Mouse (Mus musculus): Measurements from ENCODE around the gene Accsl. TPM values are rescaled to one million over a fixed set of nuclear protein-coding genes. Genes with fewer than 3 reads are reported as not detected.

Accsl gene
- polyA plus RNA-seq (2015; fragmentation: Nextera tagmentation; extraction: Ambion mirVana), result not detected in 2 replicates

DNA sequence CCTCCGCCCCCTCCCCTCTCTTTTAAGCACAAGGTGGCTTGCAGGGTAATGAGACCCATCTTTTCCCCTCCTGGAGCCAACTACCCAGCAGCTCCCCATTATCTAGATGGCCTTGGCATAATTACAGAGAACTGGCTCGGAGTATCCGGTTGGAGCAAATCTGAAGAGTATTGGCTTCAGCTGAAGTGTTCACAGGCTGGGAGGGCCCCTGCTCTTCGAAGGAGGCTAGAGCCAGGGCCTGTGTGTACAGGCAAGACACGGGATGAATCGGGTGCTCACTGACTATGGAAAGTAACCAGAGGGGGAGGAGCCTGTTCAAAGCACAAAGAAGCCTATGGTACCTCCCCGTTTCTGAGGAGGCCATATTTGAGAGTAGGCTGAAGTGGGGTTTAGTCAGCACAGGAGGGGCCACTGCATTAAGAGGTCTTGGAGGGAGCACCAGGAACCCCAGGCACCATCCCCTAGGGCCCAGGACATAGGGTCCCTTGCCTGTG is at the start of gene Accsl:
Gene Accsl, minus strand, starts transcription at position 51 of the 494 bp plus-strand sequence.
- ATAC-seq (ENCODE audit: low read depth), result no peak
- no peak within 1 kb of the TSS for H3K4me3 ChIP-seq (ENCODE audit: low read depth, low read length)
- no peak within 1 kb of the TSS for H3K9ac ChIP-seq (ENCODE audit: low read depth, low read length)
- no peak within 1 kb of the TSS for H3K4me2 ChIP-seq (ENCODE audit: low read depth, low read length)
- WGBS (ENCODE audit: insufficient replicate concordance), result 50% methylated on average over 7 of the region's 7 CpGs
- H3K27ac ChIP-seq (ENCODE audit: low read length), result no peak within 1 kb of the TSS
- H3K4me1 ChIP-seq (ENCODE audit: control insufficient read depth, low read depth, low read length), result no peaks in the 10 kb centered on the region; the same call in 1 of the 2 replicates
- no peaks in the 10 kb centered on the region for H3K36me3 ChIP-seq (ENCODE audit: control insufficient read depth, insufficient read depth)
- no peaks in the 10 kb centered on the region for H3K27me3 ChIP-seq (ENCODE audit: control insufficient read depth, insufficient read depth, low read depth, low read length)
- H3K9me3 ChIP-seq (replicated peaks; ENCODE audit: control insufficient read depth, low read length), result no peaks in the 10 kb centered on the region

DNA sequence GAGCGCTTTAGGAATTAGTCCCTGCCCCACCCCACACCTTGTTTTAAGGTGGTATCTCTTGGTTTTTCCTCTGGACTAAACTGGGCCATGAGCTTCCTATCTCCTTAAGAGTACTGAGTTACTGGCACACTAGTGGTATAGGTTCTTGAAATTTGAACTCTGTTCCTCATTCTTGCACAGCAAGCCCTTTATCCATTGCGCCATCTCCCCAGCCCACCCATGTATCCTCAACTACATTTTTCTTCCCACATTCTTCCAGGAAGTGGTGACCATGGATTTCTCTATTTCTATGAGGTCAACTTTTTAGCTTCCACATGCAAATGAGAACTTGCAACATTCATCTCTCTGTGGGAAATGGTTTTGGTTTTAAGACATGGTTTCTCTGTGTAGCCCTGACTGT is 44.6 kb upstream of the Accsl start:
- Histone ChIP-seq H3K9ac (ENCODE audit: low read depth, low read length) (no peak overlapping the region), H3K9me3 (replicated peaks; ENCODE audit: control insufficient read depth, low read length) (no peaks in the 10 kb centered on the region)
- no peak for ATAC-seq (ENCODE audit: low read depth)

DNA sequence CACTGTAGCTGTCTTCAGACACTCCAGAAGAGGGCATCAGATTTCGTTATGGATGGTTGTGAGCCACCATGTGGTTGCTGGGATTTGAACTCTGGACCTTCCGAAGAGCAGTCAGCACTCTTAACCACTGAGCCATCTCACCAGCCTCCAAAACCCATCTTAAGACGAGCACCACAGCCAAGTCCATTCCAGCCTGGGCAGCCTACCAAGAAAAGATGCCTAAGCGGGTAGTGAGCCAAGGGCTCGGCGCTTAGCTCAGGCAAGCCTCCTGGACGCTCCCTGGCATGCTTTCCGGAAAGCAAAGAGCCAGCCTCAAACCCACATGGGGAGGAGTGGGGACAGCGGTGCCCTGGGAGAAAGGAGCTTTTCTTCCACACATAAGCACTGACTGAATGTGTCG is 43.0 kb upstream of the Accsl start:
- H3K9ac ChIP-seq (ENCODE audit: low read depth, low read length), result no peak overlapping the region
- ATAC-seq (ENCODE audit: low read depth), result no peak
- 63% methylated on average over 10 of the region's 10 CpGs for WGBS (ENCODE audit: insufficient replicate concordance)
- no peak overlapping the region for H3K4me3 ChIP-seq (ENCODE audit: low read depth, low read length)
- H3K36me3 ChIP-seq (ENCODE audit: control insufficient read depth, insufficient read depth), result no peaks in the 10 kb centered on the region
- no peak overlapping the region for H3K4me2 ChIP-seq (ENCODE audit: low read depth, low read length)
- no peaks in the 10 kb centered on the region for H3K9me3 ChIP-seq (replicated peaks; ENCODE audit: control insufficient read depth, low read length)
- no peak overlapping the region for H3K27ac ChIP-seq (ENCODE audit: low read length)
- H3K4me1 ChIP-seq (ENCODE audit: control insufficient read depth, low read depth, low read length), result no peaks in the 10 kb centered on the region
- no peaks in the 10 kb centered on the region for H3K27me3 ChIP-seq (ENCODE audit: control insufficient read depth, insufficient read depth, low read depth, low read length)

More for the DNA sequence above, 44.6 kb upstream of the Accsl start:
- no peaks in the 10 kb centered on the region for H3K36me3 ChIP-seq (ENCODE audit: control insufficient read depth, insufficient read depth)
- no peaks in the 10 kb centered on the region for H3K27me3 ChIP-seq (ENCODE audit: control insufficient read depth, insufficient read depth, low read depth, low read length)
- no peak overlapping the region for H3K27ac ChIP-seq (ENCODE audit: low read length)
- H3K4me2 ChIP-seq (ENCODE audit: low read depth, low read length), result no peak overlapping the region
- H3K4me1 ChIP-seq (ENCODE audit: control insufficient read depth, low read depth, low read length), result no peaks in the 10 kb centered on the region
- WGBS (ENCODE audit: insufficient replicate concordance), result 65% methylated on average over 2 of the region's 2 CpGs
- no peak overlapping the region for H3K4me3 ChIP-seq (ENCODE audit: low read depth, low read length)

DNA sequence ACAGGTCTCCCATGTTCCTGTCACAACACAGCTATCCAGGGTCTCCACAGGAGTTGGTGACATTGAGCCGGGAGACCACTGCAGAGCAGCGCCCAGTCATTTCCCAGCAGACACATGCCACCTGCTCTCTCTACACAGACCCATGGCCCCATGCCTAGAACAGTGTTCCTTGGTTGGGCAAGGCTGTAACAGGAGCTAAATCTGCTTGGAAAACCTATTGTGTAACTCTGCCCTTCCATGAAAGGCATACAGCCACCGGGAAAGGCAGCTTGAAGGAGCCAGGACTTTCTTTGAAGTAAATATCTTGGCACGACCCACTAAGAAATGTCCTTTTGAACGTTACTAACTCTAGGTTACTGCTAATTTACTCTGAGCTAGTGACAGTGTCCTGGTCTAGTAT is 40.8 kb upstream of the Accsl start:
- WGBS (ENCODE audit: insufficient replicate concordance), result 63% methylated on average over 5 of the region's 5 CpGs
- Histone ChIP-seq H3K27me3 (ENCODE audit: control insufficient read depth, insufficient read depth, low read depth, low read length) (no peaks in the 10 kb centered on the region), H3K27ac (ENCODE audit: low read length) (no peak overlapping the region), H3K4me2 (ENCODE audit: low read depth, low read length) (no peak overlapping the region), H3K9me3 (replicated peaks; ENCODE audit: control insufficient read depth, low read length) (no peaks in the 10 kb centered on the region), H3K36me3 (ENCODE audit: control insufficient read depth, insufficient read depth) (no peaks in the 10 kb centered on the region), H3K4me3 (ENCODE audit: low read depth, low read length) (no peak overlapping the region), H3K4me1 (ENCODE audit: control insufficient read depth, low read depth, low read length) (no peaks in the 10 kb centered on the region), H3K9ac (ENCODE audit: low read depth, low read length) (no peak overlapping the region)
- no peak for ATAC-seq (ENCODE audit: low read depth)

DNA sequence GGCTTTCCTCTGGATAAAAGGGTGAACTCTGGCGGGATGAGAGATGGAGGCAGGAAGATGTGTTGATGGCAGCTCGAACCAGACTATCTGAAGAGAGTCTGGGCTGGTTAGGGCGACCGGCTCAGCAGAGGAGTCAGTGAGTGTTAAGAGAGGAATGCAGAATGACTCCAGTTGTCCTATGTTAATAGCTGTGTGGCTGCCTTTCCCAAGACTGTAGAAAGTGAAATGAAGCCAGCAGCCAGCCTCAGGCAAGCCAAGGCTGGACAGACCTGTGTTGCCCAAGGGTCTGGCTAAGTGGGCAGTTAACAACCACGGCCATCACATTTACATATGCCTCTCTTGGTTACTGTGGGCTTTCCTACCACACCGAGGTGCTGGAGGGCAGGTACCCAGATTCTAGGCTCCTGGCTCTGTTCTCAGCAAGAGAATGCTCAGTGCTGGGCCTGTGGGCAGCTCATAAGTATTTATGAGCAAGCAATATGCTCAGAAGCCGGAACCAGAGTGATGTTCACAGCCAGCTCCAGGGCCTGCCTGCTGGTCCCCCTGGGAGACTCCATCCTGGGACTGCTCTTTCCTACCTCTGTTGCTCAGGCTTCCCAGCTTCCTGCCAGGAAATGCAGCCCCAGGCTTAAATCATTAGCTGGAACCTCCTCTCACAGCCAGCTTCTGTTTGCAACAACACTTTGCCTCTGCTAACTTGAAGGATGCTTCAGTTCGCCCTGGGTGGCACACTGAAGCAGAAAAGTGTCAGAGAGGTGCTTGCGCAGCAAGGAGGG is 38.8 kb upstream of the Accsl start:
- H3K4me1 ChIP-seq (ENCODE audit: control insufficient read depth, low read depth, low read length), result no peaks in the 10 kb centered on the region

DNA sequence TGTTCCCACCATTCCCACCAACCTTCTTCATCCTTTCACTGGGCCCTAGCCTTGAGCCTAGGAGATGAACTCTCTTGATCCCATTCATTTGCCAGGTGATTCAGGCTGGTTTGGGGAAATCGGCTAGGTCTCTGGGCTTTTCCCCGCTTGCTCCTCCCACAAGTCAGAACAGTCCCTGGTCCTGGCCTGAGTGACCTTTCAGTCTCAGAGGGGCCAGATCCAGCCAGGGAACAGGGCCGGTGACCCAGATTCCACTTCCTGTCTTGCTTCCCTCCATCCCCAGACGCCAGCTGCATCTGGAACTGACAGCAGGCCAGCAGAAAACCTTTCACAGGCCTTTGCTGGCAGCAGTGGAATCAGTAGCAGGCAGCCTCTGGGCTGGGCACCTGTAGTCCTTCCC is 37.4 kb upstream of the Accsl start:
- H3K4me2 ChIP-seq (ENCODE audit: low read depth, low read length), result no peak overlapping the region
- no peaks in the 10 kb centered on the region for H3K9me3 ChIP-seq (replicated peaks; ENCODE audit: control insufficient read depth, low read length)
- H3K27me3 ChIP-seq (ENCODE audit: control insufficient read depth, insufficient read depth, low read depth, low read length), result no peaks in the 10 kb centered on the region
- no peaks in the 10 kb centered on the region for H3K4me1 ChIP-seq (ENCODE audit: control insufficient read depth, low read depth, low read length)
- ATAC-seq (ENCODE audit: low read depth), result no peak
- H3K4me3 ChIP-seq (ENCODE audit: low read depth, low read length), result no peak overlapping the region
- 36% methylated on average over 4 of the region's 4 CpGs for WGBS (ENCODE audit: insufficient replicate concordance)
- H3K9ac ChIP-seq (ENCODE audit: low read depth, low read length), result no peak overlapping the region
- no peak overlapping the region for H3K27ac ChIP-seq (ENCODE audit: low read length)
- H3K36me3 ChIP-seq (ENCODE audit: control insufficient read depth, insufficient read depth), result no peaks in the 10 kb centered on the region

More for the DNA sequence above, 38.8 kb upstream of the Accsl start:
- 54% methylated on average over 9 of the region's 9 CpGs for WGBS (ENCODE audit: insufficient replicate concordance)
- H3K4me3 ChIP-seq (ENCODE audit: low read depth, low read length), result no peak overlapping the region
- no peaks in the 10 kb centered on the region for H3K27me3 ChIP-seq (ENCODE audit: control insufficient read depth, insufficient read depth, low read depth, low read length)
- no peak overlapping the region for H3K4me2 ChIP-seq (ENCODE audit: low read depth, low read length)
- no peak overlapping the region for H3K27ac ChIP-seq (ENCODE audit: low read length)
- no peak for ATAC-seq (ENCODE audit: low read depth)
- no peak overlapping the region for H3K9ac ChIP-seq (ENCODE audit: low read depth, low read length)
- H3K9me3 ChIP-seq (replicated peaks; ENCODE audit: control insufficient read depth, low read length), result no peaks in the 10 kb centered on the region
- H3K36me3 ChIP-seq (ENCODE audit: control insufficient read depth, insufficient read depth), result no peaks in the 10 kb centered on the region

DNA sequence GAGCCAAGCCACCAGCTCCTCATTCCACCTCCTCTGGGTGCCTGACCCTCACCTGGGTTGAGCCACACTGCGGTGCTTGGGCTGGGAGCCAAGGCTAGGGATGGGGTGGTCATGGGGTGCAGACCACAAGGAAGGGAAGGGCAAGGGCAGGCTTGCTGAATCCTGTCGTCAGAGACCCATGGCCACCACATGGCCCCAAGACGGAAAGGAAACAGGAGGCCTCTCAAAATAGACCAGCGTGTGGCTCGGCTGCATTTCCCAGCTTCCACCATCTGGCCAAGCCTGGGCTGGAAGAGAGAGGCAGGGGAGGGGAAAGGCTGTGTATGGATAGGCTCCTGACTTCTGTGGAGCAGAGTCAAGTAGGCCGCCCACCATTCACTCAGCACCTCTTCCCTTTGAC is 34.5 kb upstream of the Accsl start:
- Histone ChIP-seq H3K27me3 (ENCODE audit: control insufficient read depth, insufficient read depth, low read depth, low read length) (no peaks in the 10 kb centered on the region), H3K9ac (ENCODE audit: low read depth, low read length) (no peak overlapping the region), H3K9me3 (replicated peaks; ENCODE audit: control insufficient read depth, low read length) (no peaks in the 10 kb centered on the region), H3K4me3 (ENCODE audit: low read depth, low read length) (no peak overlapping the region), H3K4me1 (ENCODE audit: control insufficient read depth, low read depth, low read length) (no peaks in the 10 kb centered on the region), H3K4me2 (ENCODE audit: low read depth, low read length) (no peak overlapping the region), H3K36me3 (ENCODE audit: control insufficient read depth, insufficient read depth) (no peaks in the 10 kb centered on the region), H3K27ac (ENCODE audit: low read length) (no peak overlapping the region)
- ATAC-seq (ENCODE audit: low read depth), result no peak
- WGBS (ENCODE audit: insufficient replicate concordance), result 29% methylated on average over 6 of the region's 6 CpGs

DNA sequence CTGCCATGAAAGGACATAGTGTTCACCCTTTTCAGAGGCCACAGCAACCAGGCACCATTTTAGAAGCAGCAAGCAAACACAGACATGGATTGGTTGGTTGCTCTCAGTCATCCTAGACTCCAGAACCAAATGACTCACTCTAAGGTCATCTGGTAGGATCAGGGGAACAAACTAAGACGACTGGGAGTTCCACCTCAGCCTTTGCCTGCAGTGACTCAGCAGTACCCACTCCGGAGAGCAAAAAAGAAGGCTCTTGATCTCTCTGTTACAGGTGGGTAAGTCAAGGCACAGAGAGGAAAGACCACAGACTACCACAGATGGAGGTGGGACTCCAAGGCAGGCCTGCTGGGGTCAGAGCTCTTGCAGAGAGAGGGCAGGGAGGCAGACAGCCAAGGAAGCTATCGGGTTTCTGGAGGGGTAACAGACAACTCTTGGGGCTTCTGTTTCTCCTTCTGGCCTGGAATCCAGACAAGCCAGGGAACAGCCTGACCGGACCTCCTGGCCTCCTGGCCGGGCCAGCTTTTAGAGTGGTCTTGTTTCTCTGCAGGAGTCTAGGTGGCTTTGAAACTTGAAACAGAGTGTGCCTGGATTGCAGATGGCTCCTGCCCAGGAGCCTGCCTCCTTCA is 33.8 kb upstream of the Accsl start:
- H3K27ac ChIP-seq (ENCODE audit: low read length), result no peak overlapping the region
- H3K4me2 ChIP-seq (ENCODE audit: low read depth, low read length), result no peak overlapping the region
- no peak overlapping the region for H3K9ac ChIP-seq (ENCODE audit: low read depth, low read length)
- no peaks in the 10 kb centered on the region for H3K36me3 ChIP-seq (ENCODE audit: control insufficient read depth, insufficient read depth)
- no peak for ATAC-seq (ENCODE audit: low read depth)
- no peaks in the 10 kb centered on the region for H3K27me3 ChIP-seq (ENCODE audit: control insufficient read depth, insufficient read depth, low read depth, low read length)
- H3K4me1 ChIP-seq (ENCODE audit: control insufficient read depth, low read depth, low read length), result no peaks in the 10 kb centered on the region
- 46% methylated on average over 5 of the region's 5 CpGs for WGBS (ENCODE audit: insufficient replicate concordance)
- H3K4me3 ChIP-seq (ENCODE audit: low read depth, low read length), result no peak overlapping the region
- no peaks in the 10 kb centered on the region for H3K9me3 ChIP-seq (replicated peaks; ENCODE audit: control insufficient read depth, low read length)
